Mouse (Mus musculus): ENCODE results near the gene Pgpep1. TPM values are rescaled to one million over a fixed set of nuclear protein-coding genes. Genes with fewer than 3 reads are reported as not detected.

The Pgpep1 gene
- polyA plus RNA-seq, 1 experiment from 2014 or later, result 76.5 TPM

DNA sequence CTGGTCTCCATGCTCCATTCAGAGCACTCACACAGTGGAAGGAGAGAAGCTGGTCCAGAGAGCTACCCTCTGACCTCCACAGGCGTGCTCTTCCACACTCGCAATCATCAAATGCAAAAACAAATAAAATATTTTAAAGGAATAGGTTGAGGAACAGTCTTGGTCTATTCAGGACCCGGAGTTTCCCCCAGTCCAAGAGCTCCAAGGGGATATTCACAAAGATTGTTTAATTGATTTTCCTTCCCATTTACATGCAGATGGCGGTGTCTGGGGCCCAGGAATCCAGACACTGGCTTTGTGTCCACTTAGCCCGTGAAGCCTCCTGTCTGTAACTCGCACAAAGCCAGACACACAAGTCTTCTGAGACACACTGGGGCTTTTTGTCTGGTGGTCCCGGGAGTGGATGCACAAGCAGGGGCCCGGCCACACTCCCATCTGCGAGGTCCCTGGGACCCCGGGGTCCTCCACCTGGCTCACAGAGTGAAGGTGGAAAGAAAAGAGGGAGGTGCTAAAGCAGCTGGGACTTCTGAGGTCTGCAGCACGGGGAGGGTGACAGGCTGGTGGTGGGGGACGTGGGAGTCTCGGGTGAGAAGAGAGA lies 3.9 kb downstream of the Pgpep1 start:
- no peaks in the 10 kb centered on the region for H3K27me3 ChIP-seq
- H3K4me2 ChIP-seq, result peak overlapping the region; percentile 26; the same call in 1 of the 2 replicates
- no peaks in the 10 kb centered on the region for H3K9me3 ChIP-seq
- no peak overlapping the region for H3K4me3 ChIP-seq
- 0 out of 2 replicates have a peak, but pooled peaks have one; percentile 13 for ATAC-seq (ENCODE audit: low FRiP score, low read depth)
- no peak overlapping the region for H3K9ac ChIP-seq
- H3K36me3 ChIP-seq, result peaks cover 7% of the 10 kb centered on the region; the same call in 1 of the 2 replicates
- 16% methylated on average over 13 of the region's 13 CpGs for WGBS
- H3K27ac ChIP-seq (replicated peaks), result peak overlapping the region; percentile 82
- H3K4me1 ChIP-seq (replicated peaks), result peaks cover 39% of the 10 kb centered on the region

DNA sequence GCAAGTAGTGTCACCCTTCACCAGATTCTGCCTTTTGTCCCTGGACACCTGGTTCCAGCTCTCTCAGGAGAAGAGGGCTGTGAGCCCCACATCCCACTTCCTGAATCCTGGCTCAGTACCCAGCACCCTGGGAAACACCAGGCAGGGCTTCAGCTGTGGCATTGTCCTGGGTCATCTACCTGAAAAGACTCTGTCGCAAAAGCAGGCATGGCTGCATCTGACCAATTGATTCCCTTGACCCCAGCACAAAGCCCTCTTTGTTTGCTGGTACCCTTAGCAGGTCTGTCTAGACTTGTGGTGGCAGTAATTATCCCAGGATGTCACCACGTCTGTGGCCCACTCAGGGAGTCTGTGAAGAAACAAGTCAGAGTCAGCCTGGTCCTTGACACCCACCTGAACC lies 4.7 kb downstream of the Pgpep1 start:
- no peak for ATAC-seq (ENCODE audit: low FRiP score, low read depth)
- Histone ChIP-seq H3K4me3 (no peak overlapping the region), H3K36me3 (peaks cover 7% of the 10 kb centered on the region; the same call in 1 of the 2 replicates), H3K4me2 (no peak overlapping the region), H3K9ac (no peak overlapping the region), H3K27me3 (no peaks in the 10 kb centered on the region), H3K27ac (replicated peaks) (peak overlapping the region; percentile 82), H3K4me1 (replicated peaks) (peaks cover 37% of the 10 kb centered on the region), H3K9me3 (no peaks in the 10 kb centered on the region)
- WGBS, result 25% methylated on average over 2 of the region's 2 CpGs

GRCm38 (mm10) chr8:70654121-70654520 lies 6.1 kb downstream of the Pgpep1 start:
- no peaks in the 10 kb centered on the region for H3K9me3 ChIP-seq
- 76% methylated on average over 1 of the region's 1 CpGs for WGBS
- ATAC-seq (ENCODE audit: low FRiP score, low read depth), result no peak
- no peaks in the 10 kb centered on the region for H3K27me3 ChIP-seq
- no peak overlapping the region for H3K4me3 ChIP-seq
- H3K27ac ChIP-seq (replicated peaks), result no peak overlapping the region
- no peak overlapping the region for H3K9ac ChIP-seq
- peaks cover 35% of the 10 kb centered on the region for H3K4me1 ChIP-seq (replicated peaks)
- H3K4me2 ChIP-seq, result no peak overlapping the region
- peaks cover 7% of the 10 kb centered on the region; the same call in 1 of the 2 replicates for H3K36me3 ChIP-seq

DNA sequence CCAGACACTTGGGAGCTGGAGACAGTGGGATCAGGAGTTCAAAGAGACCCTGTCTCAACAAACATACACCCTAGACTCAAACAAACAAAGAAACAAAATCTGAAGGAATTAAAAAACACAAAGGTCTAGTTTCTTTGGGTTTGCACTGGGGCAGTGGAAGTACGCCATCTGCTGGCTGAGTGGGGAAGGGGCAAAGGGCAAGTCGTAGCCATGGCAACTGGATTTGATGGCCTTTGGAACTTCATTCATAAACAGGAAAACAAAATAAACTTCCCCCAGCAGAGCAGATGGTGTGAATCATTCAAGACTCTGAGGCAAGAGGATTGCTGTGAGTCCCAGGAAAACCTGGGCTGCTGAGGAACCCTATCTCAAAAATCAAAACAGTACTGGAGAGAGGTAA lies 7.0 kb downstream of the Pgpep1 start:
- Histone ChIP-seq H3K36me3 (peaks cover 7% of the 10 kb centered on the region; the same call in 1 of the 2 replicates), H3K9me3 (no peaks in the 10 kb centered on the region), H3K27ac (replicated peaks) (0 out of 2 replicates have a peak overlapping the region, but pooled peaks have one; percentile 11), H3K4me2 (no peak overlapping the region), H3K27me3 (no peaks in the 10 kb centered on the region), H3K4me1 (replicated peaks) (peaks cover 34% of the 10 kb centered on the region), H3K4me3 (no peak overlapping the region), H3K9ac (no peak overlapping the region)
- no peak for ATAC-seq (ENCODE audit: low FRiP score, low read depth)
- WGBS, result 43% methylated on average over 2 of the region's 2 CpGs

- Histone ChIP-seq H3K4me1 (replicated peaks) (peaks cover 38% of the 10 kb centered on the region), H3K4me3 (no peak overlapping the region), H3K27me3 (no peaks in the 10 kb centered on the region), H3K9ac (no peak overlapping the region), H3K27ac (replicated peaks) (no peak overlapping the region), H3K36me3 (peaks cover 5% of the 10 kb centered on the region; the same call in 1 of the 2 replicates), H3K4me2 (no peak overlapping the region), H3K9me3 (no peaks in the 10 kb centered on the region)
- no peak for ATAC-seq (ENCODE audit: low FRiP score, low read depth)
- WGBS, result 91% methylated on average over 17 of the region's 17 CpGs
Observed at GRCm38 (mm10) chr8:70650351-70650750, 9.8 kb downstream of the Pgpep1 start.

GRCm38 (mm10) chr8:70649324-70649723 lies 10.9 kb downstream of the Pgpep1 start:
- 40% methylated on average over 4 of the region's 4 CpGs for WGBS
- H3K27me3 ChIP-seq, result no peaks in the 10 kb centered on the region
- H3K9ac ChIP-seq, result no peak overlapping the region
- peak overlapping the region; percentile 75 for H3K27ac ChIP-seq (replicated peaks)
- H3K4me2 ChIP-seq, result no peak overlapping the region
- peaks cover 36% of the 10 kb centered on the region for H3K4me1 ChIP-seq (replicated peaks)
- ATAC-seq (ENCODE audit: low FRiP score, low read depth), result peak; percentile 76
- no peaks in the 10 kb centered on the region for H3K9me3 ChIP-seq
- H3K4me3 ChIP-seq, result no peak overlapping the region
- H3K36me3 ChIP-seq, result peaks cover 3% of the 10 kb centered on the region; the same call in 1 of the 2 replicates

DNA sequence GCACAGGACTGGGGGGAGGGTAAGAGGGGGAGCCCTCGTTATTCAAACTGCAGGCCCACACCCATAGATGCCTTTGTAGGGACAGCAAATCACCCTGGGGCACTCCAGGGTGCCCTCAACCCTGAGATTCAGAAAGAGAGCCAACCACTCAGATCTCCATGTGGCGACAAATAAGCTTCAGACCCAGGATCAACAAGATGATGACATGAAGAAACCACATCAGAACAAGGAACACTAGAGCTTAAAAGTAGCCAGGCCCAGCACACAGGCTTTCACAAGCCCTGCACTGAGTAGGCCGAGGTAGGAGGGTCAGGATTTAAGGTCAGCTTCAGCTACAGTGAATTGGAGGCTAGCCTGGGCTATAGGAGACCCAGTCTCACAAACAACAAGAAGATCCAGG lies 11.3 kb downstream of the Pgpep1 start:
- no peak overlapping the region for H3K4me2 ChIP-seq
- ATAC-seq (ENCODE audit: low FRiP score, low read depth), result peak; percentile 32; the same call in 1 of the 2 replicates
- no peak overlapping the region for H3K4me3 ChIP-seq
- H3K36me3 ChIP-seq, result peaks cover 3% of the 10 kb centered on the region; the same call in 1 of the 2 replicates
- H3K4me1 ChIP-seq (replicated peaks), result peaks cover 36% of the 10 kb centered on the region
- no peak overlapping the region for H3K9ac ChIP-seq
- H3K27me3 ChIP-seq, result no peaks in the 10 kb centered on the region
- 68% methylated on average over 3 of the region's 3 CpGs for WGBS
- peak overlapping the region; percentile 75 for H3K27ac ChIP-seq (replicated peaks)
- H3K9me3 ChIP-seq, result no peaks in the 10 kb centered on the region

GRCm38 (mm10) chr8:70648164-70648442 lies 12.1 kb downstream of the Pgpep1 start:
- Histone ChIP-seq H3K27ac (replicated peaks) (no peak overlapping the region), H3K4me2 (no peak overlapping the region), H3K36me3 (peaks cover 3% of the 10 kb centered on the region; the same call in 1 of the 2 replicates), H3K27me3 (no peaks in the 10 kb centered on the region), H3K4me1 (replicated peaks) (peaks cover 36% of the 10 kb centered on the region), H3K9ac (no peak overlapping the region), H3K4me3 (no peak overlapping the region), H3K9me3 (no peaks in the 10 kb centered on the region)
- 39% methylated on average over 1 of the region's 1 CpGs for WGBS
- ATAC-seq (ENCODE audit: low FRiP score, low read depth), result no peak

DNA sequence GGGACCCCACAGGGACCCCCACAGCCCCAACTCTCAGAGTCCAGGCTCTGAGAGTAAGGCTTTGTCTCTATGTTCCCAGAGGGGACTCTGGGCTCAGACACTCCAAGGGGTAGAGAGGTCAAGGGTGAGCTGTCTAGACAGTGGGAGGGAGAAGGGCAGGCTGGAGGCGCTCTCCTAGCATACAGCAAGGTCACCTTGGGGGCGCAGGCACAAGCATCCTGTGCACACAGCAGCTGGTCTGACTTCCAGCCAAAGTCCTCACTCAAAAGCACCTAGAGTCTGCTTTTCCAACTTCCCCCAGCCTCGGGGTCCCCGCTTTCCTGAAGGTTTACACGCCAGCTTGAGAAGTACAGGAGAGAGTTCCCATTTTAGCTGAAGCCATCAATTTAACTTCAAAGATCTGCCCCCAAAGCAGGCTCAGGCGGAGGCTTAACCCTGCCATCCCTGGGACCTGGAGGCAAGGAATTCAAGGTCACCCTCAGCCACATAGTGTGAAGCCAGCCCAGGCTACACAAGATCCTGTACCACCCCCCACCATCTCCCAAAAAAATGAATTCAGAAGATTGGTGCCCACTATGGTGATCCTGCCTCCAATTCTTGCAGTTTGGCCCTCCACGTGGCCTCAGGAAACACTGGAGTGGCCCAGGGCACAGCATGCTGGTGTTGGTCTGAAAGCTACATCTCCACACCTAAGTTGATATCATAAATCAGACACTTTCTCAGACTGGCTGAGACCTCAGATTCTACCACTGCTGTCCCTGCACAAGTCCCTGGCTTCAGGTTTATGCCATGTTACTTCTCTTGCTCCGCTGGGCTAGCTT lies 12.6 kb downstream of the Pgpep1 start:
- WGBS, result 55% methylated on average over 8 of the region's 8 CpGs
- peaks cover 36% of the 10 kb centered on the region for H3K4me1 ChIP-seq (replicated peaks)

DNA sequence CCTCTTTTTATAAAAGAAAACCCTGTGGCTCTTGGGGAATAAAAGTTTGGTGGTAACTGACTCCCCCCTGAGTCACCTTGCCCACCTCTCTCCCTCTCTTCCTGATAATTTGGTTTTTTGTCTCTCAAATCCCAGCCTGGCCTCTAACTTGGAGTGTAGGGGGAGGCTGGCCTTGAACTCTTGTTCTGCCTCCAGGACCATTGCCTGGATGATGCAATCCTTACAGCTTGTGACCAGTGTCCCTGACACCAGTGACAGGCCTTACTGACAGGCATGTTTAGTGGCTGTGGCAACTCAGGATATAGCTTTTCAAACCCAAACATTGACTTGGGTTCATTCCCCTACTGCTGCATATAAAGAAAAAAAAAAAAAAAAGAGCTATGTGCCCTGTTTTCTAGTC lies 13.4 kb downstream of the Pgpep1 start:
- Histone ChIP-seq H3K4me3 (no peak overlapping the region), H3K36me3 (peaks cover 1% of the 10 kb centered on the region; the same call in 1 of the 2 replicates), H3K9ac (no peak overlapping the region), H3K9me3 (no peaks in the 10 kb centered on the region), H3K4me1 (replicated peaks) (peaks cover 36% of the 10 kb centered on the region), H3K4me2 (no peak overlapping the region), H3K27ac (replicated peaks) (no peak overlapping the region), H3K27me3 (no peaks in the 10 kb centered on the region)
- no peak for ATAC-seq (ENCODE audit: low FRiP score, low read depth)

More for the DNA sequence above, 12.6 kb downstream of the Pgpep1 start:
- Histone ChIP-seq H3K9ac (no peak overlapping the region), H3K4me2 (no peak overlapping the region), H3K4me3 (no peak overlapping the region), H3K9me3 (no peaks in the 10 kb centered on the region), H3K27ac (replicated peaks) (no peak overlapping the region), H3K36me3 (peaks cover 3% of the 10 kb centered on the region; the same call in 1 of the 2 replicates), H3K27me3 (no peaks in the 10 kb centered on the region)
- ATAC-seq (ENCODE audit: low FRiP score, low read depth), result no peak

- H3K4me1 ChIP-seq (replicated peaks), result peaks cover 36% of the 10 kb centered on the region
- 62% methylated on average over 6 of the region's 6 CpGs for WGBS
Observed at GRCm38 (mm10) chr8:70646369-70646768, 13.8 kb downstream of the Pgpep1 start.

GRCm38 (mm10) chr8:70645501-70646224 lies 14.5 kb downstream of the Pgpep1 start:
- Histone ChIP-seq H3K27me3 (no peaks in the 10 kb centered on the region), H3K9ac (no peak overlapping the region), H3K4me2 (no peak overlapping the region), H3K4me1 (replicated peaks) (peaks cover 36% of the 10 kb centered on the region), H3K9me3 (no peaks in the 10 kb centered on the region), H3K27ac (replicated peaks) (no peak overlapping the region), H3K4me3 (no peak overlapping the region), H3K36me3 (no peaks in the 10 kb centered on the region)
- ATAC-seq (ENCODE audit: low FRiP score, low read depth), result no peak
- 53% methylated on average over 17 of the region's 17 CpGs for WGBS

More at GRCm38 (mm10) chr8:70646369-70646768, 13.8 kb downstream of the Pgpep1 start:
- H3K36me3 ChIP-seq, result no peaks in the 10 kb centered on the region
- H3K9ac ChIP-seq, result no peak overlapping the region
- H3K27ac ChIP-seq (replicated peaks), result no peak overlapping the region
- no peak overlapping the region for H3K4me2 ChIP-seq
- no peaks in the 10 kb centered on the region for H3K9me3 ChIP-seq
- no peak overlapping the region for H3K4me3 ChIP-seq
- no peak for ATAC-seq (ENCODE audit: low FRiP score, low read depth)
- H3K27me3 ChIP-seq, result no peaks in the 10 kb centered on the region
